Mouse (Mus musculus) retina, adult 2 months (tissue): ENCODE measurements around the gene Rcbtb2.

ENCODE experiments used
- DNase-seq: peaks from one replicate; pipeline ENCODE4 v3.0.0-alpha.2; 2012; ENCODE audit warnings: low read depth, low spot score

The Rcbtb2 gene

GRCm38 (mm10) chr14:73201447-73201846 lies 78.6 kb downstream of the Rcbtb2 start:
- DNase-seq, result no peak

- no peak for DNase-seq
Observed at GRCm38 (mm10) chr14:73204016-73204415, 81.2 kb downstream of the Rcbtb2 start.

DNA sequence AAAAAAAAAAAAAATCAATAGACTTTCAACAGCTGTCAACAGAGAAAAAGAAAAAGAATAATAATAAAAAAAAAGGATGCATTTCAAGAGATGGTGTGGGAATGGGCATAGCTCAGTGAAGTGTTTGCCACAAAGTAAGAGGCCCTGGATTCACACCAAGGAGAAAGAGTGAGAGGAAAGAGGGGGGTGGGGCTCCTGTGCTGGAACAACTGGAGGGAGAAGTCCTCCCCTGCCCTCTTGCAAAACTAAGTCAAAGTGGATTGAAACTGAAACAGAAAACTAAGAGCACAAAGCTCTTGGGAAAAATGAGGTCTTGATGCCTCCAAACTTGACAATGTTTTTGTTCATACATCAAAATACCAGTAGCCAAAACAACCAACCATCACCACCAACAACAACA lies 86.4 kb downstream of the Rcbtb2 start:
- DNase-seq, result no peak

- DNase-seq, result no peak
Observed at GRCm38 (mm10) chr14:73210196-73210595, 87.4 kb downstream of the Rcbtb2 start.

DNA sequence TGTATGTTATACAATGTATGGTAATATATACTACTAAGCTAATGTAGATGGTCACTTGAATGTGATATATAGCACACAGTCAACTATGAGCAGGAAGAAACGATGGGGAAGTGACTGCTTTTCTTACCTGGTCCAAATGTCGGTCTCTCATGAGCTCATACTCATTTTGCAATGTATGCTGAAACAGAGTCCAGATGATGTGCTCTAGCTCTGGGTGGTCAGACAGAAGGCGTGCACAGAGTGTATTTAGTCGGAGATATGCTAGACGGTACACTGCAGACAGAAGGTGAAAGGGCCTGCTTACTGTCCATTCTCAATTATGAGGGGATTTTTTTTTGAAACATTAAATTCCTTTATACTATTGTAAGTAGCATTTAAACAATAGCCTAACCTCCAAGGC lies 88.6 kb downstream of the Rcbtb2 start:
- no peak for DNase-seq

- DNase-seq, result no peak
Observed at GRCm38 (mm10) chr14:73217062-73217461, 94.2 kb downstream of the Rcbtb2 start.

GRCm38 (mm10) chr14:73222316-73222970 lies 99.6 kb downstream of the Rcbtb2 start:
- no peak for DNase-seq

DNA sequence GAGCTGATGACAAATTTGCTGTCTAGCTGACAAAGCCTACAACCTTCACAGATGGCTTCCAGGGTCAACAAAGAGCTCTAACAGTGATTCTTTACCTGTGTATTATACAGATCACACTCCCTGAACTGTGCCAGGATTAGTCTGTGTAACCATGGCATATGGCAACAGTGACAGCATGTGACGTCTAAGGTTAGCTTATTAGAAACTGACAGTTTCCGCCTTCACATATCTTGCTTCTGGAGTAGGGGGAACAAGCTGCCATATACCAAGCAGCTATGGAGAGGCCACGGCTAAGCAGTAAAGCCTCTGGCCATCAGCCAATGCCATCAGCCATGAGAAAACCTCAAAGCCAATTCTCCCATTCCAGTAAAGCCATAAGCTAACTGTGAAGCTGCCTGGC lies 103.5 kb downstream of the Rcbtb2 start:
- no peak for DNase-seq

GRCm38 (mm10) chr14:73226849-73227248 lies 104.0 kb downstream of the Rcbtb2 start:
- DNase-seq, result no peak

- DNase-seq, result no peak
Observed at GRCm38 (mm10) chr14:73231286-73231982, 108.6 kb downstream of the Rcbtb2 start.

- DNase-seq, result no peak
Observed at GRCm38 (mm10) chr14:73234468-73235031, 111.7 kb downstream of the Rcbtb2 start.

DNA sequence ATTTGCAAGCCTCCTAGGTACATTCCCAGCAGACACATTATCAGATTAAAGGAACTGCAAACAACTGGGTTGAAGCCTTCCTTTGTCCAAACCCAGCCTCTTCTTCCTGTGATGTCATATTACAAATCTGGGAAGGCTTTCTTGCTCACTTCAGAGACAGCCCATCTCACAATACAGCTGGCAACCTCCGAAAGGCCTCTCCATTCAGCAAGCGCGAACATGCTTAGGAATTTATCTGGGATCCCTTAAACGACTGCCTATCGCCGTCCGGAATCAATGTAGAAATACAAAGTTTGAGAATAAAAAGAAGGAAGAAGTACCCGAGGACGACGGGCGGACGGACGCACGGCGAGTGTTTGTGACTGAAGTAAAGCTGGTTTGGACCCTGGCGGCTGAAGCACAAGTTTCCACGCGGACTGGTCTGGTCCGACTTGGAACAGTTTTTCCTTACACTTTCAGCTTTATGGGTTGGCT lies 115.0 kb downstream of the Rcbtb2 start, which contains the start of gene Lpar6:
Gene Lpar6 (plus strand): TSS at position 48 of the 474 bp plus-strand sequence.
- DNase-seq, result no peak

DNA sequence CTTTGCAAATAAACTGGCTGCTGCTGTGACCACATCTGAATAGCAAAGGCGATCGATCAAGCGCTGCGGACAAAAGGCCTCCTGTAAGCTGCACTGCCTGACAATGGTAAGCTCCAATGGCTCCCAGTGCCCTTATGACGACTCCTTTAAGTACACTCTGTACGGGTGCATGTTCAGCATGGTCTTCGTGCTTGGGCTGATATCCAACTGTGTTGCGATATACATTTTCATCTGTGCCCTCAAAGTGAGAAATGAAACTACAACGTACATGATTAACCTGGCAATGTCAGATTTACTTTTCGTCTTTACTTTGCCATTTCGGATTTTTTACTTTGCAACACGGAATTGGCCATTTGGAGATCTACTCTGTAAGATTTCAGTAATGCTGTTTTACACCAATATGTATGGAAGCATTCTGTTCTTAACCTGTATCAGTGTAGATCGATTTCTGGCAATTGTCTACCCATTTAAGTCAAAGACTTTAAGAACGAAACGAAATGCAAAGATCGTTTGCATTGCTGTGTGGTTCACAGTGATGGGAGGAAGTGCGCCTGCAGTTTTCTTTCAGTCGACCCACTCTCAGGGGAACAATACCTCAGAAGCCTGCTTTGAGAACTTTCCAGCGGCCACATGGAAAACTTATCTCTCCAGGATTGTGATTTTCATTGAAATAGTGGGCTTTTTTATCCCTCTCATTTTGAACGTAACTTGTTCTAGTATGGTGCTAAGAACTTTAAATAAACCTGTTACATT lies 115.8 kb downstream of the Rcbtb2 start:
- DNase-seq, result no peak

GRCm38 (mm10) chr14:73239291-73239690 lies 116.5 kb downstream of the Rcbtb2 start:
- no peak for DNase-seq

GRCm38 (mm10) chr14:73239857-73240256 lies 117.0 kb downstream of the Rcbtb2 start:
- DNase-seq, result no peak

- DNase-seq, result no peak
Observed at GRCm38 (mm10) chr14:73244061-73244597, 121.3 kb downstream of the Rcbtb2 start.

DNA sequence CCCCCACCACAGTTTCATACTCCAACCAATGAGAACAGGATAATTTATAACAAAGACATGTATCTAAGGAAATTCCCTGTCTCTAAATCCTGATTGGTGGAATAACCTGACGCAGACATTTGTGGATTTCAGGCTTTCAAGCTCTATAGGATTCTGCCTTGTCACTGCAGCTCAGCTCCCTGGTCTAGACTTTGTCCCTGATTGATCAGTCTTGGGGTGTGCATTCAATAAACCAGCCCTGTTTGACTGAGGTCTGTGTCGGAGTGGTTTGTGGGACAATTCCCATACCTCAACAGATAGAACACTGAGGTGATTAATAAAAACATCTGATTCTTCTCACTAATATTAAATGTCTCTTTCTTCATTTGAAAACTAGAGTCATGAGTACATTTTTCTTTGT lies 127.2 kb downstream of the Rcbtb2 start:
- DNase-seq, result no peak

GRCm38 (mm10) chr14:73252276-73252675 lies 129.4 kb downstream of the Rcbtb2 start:
- no peak for DNase-seq

GRCm38 (mm10) chr14:73253453-73254251 lies 130.8 kb downstream of the Rcbtb2 start:
- no peak for DNase-seq

DNA sequence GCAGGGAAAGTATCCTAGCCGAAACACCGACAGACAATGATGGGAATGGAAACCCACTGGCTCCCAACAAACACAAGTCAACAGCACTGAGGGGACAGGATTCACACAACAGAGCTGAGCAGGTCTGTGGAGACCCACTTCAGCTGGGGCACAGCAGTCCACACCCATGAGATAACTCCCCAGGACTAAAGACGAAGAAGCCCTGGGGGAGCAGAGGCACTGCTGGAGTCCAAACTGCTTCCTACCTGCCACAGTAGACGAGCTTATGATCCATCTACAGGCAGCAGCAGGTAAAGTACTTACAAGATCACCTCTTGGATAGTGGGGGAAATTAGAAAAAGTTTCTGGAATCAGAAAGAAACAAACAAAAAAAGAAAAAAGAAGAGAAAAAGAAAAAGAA lies 131.6 kb downstream of the Rcbtb2 start:
- DNase-seq, result no peak

GRCm38 (mm10) chr14:73255426-73255970 lies 132.7 kb downstream of the Rcbtb2 start:
- DNase-seq, result no peak
